Mouse (Mus musculus): ENCODE data around the gene Traf6.

DNA sequence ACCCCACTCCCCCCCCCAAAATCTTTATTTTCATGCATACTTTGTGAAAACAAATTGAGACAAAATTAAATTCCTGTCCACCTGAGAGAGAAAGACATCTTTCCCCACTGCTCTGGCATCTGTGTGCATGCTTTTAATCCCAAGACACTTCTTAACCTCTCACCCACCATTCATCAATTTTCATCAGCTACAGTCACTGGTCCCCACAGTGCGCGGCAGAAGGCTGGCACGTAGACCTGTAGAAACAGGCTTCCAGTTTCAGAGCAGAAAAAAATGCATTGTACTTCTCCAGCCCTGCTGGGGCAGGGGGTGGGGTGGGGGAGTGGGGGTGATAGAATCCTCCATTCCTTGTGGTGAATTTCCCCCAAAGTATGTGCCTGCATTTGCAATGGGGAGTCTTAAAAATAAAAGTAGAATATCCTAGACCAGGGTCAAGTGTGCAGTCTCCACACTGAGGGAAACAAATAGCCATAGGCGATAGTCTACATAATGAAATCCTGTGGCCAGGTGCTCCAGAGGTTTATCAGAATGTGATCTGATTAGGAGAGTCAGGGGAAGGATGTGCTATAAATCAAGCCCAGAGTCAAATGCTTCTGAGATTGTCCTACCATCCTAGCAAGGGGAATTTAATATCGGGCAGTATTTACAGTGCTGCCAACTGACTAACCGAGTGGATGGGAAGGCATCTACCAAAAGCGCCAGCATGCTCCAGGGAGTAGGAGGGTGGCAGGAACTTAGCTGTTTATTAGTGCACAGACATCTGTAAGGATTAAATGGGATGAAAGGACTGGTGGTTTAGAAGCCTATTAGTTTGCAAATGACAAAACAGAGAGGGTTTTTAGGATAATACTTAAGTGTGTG lies 39.0 kb upstream of the Traf6 start:
- TF ChIP-seq CTCF (IDR thresholded peaks at IDR 0.05; ENCODE audit: extremely low read depth, insufficient read depth, insufficient read length, insufficient replicate concordance), result no peak
- no peak for TF ChIP-seq POLR2A (IDR thresholded peaks at IDR 0.05; ENCODE audit: low read depth, low read length)

Data from spleen, adult 2 months (tissue).